Mouse (Mus musculus): ENCODE data around the gene Tas2r135.

DNA sequence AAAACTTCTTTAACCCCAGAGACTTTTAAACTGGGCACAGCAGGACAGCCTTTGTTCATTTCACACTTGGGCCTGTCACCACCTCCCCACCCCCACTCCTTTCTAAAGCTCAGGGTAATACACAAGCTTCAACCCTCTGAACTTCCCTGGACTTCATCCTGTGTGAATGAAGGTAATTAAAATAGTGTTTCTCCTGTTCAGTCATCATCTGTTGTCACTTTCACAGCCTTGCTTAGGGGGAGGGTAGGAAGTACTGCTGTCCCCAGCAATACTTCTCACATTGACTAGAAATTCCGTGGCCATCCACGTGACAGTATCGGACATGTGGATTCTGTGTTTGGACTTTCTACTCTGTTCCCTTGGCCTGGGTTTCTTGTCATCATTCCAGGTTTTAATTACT, 35.4 kb upstream of the Tas2r135 start:
- no peak for TF ChIP-seq POLR2A (IDR thresholded peaks at IDR 0.05; ENCODE audit: insufficient read depth, low read depth, low read length)
- TF ChIP-seq CTCF (IDR thresholded peaks at IDR 0.05): no peak
